9 mouse cellular contexts compared by ENCODE assay signal in the genomic region with DNA sequence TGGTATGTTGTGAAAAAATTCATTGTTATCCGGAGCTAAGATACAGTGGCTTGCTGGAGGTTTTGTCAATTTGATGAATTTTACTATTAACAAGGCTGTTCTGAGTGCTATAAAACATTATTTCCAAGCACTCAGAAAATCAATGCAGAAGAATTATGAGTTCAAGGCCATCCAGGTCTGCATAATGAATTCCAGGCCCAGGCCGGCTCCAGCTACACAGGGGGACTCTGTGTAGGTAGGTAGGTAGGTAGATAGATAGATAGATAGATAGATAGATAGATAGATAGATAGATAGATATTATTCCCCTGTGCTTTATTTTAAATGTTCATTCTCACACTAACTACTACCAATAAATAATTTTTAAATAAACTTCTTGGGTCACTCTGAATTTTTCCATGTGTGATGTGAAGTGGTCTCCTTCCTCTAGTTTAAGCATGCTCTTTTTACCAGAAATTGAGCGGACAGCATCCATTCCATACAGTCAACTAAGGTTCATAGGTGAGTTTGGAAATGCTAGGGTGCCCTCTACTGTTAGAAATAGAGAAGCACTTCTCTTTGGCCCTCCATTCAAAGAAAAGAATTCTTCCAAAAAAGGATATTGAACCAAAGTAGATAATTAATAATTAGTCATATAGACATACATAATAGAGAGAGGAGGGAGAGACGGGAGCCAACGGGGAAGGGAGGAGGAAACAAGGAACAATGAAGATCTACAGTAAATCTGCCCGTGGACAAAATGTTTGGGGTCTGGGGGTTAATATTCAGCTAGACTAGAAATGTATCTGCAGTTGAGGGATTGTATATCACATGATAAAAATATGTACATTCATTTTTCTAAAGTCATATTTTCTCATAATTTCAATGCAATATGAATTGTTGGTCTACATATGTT.
DNase-seq lines count a peak whose midpoint lies in the region; ATAC-seq and TF ChIP-seq lines count a peak whose summit lies in the region.
"Had no signal": no experiment of that assay in that cellular context is flagged by ENCODE, and none has a peak within 500 bp of the region (broad histone marks: within the 10 kb centered on the region; RNA-seq: fewer than 3 reads in every experiment).

No protein-coding gene starts in this region.

- no peaks in the 10 kb centered on the region for H3K9me3 ChIP-seq in ES-E14 (ENCODE audit: control insufficient read depth, insufficient read depth, low read depth, low read length)
- no peaks in the 10 kb centered on the region for H3K9me3 ChIP-seq in midbrain, embryonic 13.5 days
- H3K9me3 ChIP-seq: stomach, embryonic 15.5 days had no signal

- H3K4me2 ChIP-seq in midbrain, embryonic 13.5 days (replicated peaks), result no peak overlapping the region
- H3K4me2 ChIP-seq: stomach, embryonic 15.5 days had no signal

- H3K4me3 ChIP-seq in ES-E14 (ENCODE audit: insufficient read depth in 1 of 2, low read depth in 1 of 2, low read length in 2 of 2, poor library complexity in 1 of 2, severe bottlenecking in 1 of 2), result no peak overlapping the region
- no peak overlapping the region for H3K4me3 ChIP-seq in midbrain, embryonic 13.5 days (replicated peaks)
- H3K4me3 ChIP-seq: stomach, embryonic 15.5 days had no signal

- DNase-seq in kidney, postnatal 14 days, result peak; percentile 1
- no peak for DNase-seq in kidney, postnatal 4 days
- DNase-seq in ES-E14 (ENCODE audit: low read depth, low spot score), result peak; percentile 16
- peak; percentile 41 for DNase-seq in embryo, embryonic 10 days (ENCODE audit: low spot score)
- no peak for DNase-seq in urinary bladder, postnatal 25 days (ENCODE audit: low spot score)
- no peak for DNase-seq in lung, postnatal 4 days
- no peak for DNase-seq in lung, postnatal 14 days

- no peak overlapping the region for H3K27ac ChIP-seq in ES-E14 (ENCODE audit: insufficient read depth, low read depth, low read length, poor library complexity, severe bottlenecking)
- no peak overlapping the region for H3K27ac ChIP-seq in midbrain, embryonic 13.5 days
- H3K27ac ChIP-seq: stomach, embryonic 15.5 days had no signal

- in situ Hi-C loops in ES-E14 (cut with MboI; ENCODE audit: low sequenced_read_pairs in 2 of 2, unreplicated experiment in 2 of 2), result loop anchor here (10.0 to 25.0 kb wide), 2 partner anchors 823 to 826 kb away; no protein-coding TSS in a partner anchor

- WGBS in midbrain, embryonic 13.5 days, result 55% methylated on average over 6 of the region's 6 CpGs

- no peak overlapping the region for H3K9ac ChIP-seq in ES-E14 (ENCODE audit: insufficient read depth, low read depth, low read length, poor library complexity, severe bottlenecking)
- H3K9ac ChIP-seq in midbrain, embryonic 13.5 days (replicated peaks), result no peak overlapping the region
- H3K9ac ChIP-seq: stomach, embryonic 15.5 days had no signal

- no peaks in the 10 kb centered on the region for H3K27me3 ChIP-seq in midbrain, embryonic 13.5 days
- H3K27me3 ChIP-seq: stomach, embryonic 15.5 days had no signal

- H3K36me3 ChIP-seq in ES-E14 (ENCODE audit: control insufficient read depth, insufficient read depth, low read length, poor library complexity, severe bottlenecking), result no peaks in the 10 kb centered on the region
- H3K36me3 ChIP-seq in midbrain, embryonic 13.5 days, result no peaks in the 10 kb centered on the region
- H3K36me3 ChIP-seq: stomach, embryonic 15.5 days had no signal

- H3K4me1 ChIP-seq in ES-E14 (ENCODE audit: control insufficient read depth in 2 of 2, insufficient read depth in 2 of 2, low read length in 2 of 2, poor library complexity in 1 of 2), result no peaks in the 10 kb centered on the region
- no peaks in the 10 kb centered on the region for H3K4me1 ChIP-seq in midbrain, embryonic 13.5 days (replicated peaks)
- H3K4me1 ChIP-seq: stomach, embryonic 15.5 days had no signal

- ATAC-seq in midbrain, embryonic 13.5 days, result peak; percentile 84; the same call in 1 of the 2 replicates

TF ChIP-seq in ES-E14, 5 proteins besides CTCF, POLR2A, EP300 and RAD21:
- TF ChIP-seq ZC3H11A (IDR thresholded peaks at IDR 0.05; ENCODE audit: borderline replicate concordance, low read depth, low read length) (no peak; the same call in 1 of the 2 replicates), ZNF384 (IDR thresholded peaks at IDR 0.05; ENCODE audit: low read depth, low read length) (no peak), HCFC1 (IDR thresholded peaks at IDR 0.05; ENCODE audit: borderline replicate concordance, insufficient read depth, low read length) (no peak), CHD2 (IDR thresholded peaks at IDR 0.05; ENCODE audit: low read depth, low read length) (no peak), MAFK (IDR thresholded peaks at IDR 0.05; ENCODE audit: insufficient read depth, low read depth, low read length) (no peak)

Comparison
In these comparisons a context has a peak if more than half of its experiments do, and no peak if none do; other contexts are left out.
1. DNase-seq: peak in kidney, postnatal 14 days (single experiment), ES-E14 (single experiment) and embryo, embryonic 10 days (single experiment); none in kidney, postnatal 4 days (0 of 2), urinary bladder, postnatal 25 days (single experiment), lung, postnatal 4 days (0 of 2) and lung, postnatal 14 days (single experiment).